Mouse (Mus musculus) cerebellum, postnatal 4 days (tissue): ENCODE measurements around the gene Slc5a3.
"Not testable (repeated sequence)": the region's sequence is repeated elsewhere in the genome, so short reads cannot be mapped to it uniquely, and the experiment has no call there.

Experiments used
- DNase-seq, 2 experiments: peaks; one replicate each; pipeline ENCODE4 v3.0.0; 2022; ENCODE audit warnings: low spot score in 2 of 2, mixed read lengths in 1 of 2

Gene Slc5a3

DNA sequence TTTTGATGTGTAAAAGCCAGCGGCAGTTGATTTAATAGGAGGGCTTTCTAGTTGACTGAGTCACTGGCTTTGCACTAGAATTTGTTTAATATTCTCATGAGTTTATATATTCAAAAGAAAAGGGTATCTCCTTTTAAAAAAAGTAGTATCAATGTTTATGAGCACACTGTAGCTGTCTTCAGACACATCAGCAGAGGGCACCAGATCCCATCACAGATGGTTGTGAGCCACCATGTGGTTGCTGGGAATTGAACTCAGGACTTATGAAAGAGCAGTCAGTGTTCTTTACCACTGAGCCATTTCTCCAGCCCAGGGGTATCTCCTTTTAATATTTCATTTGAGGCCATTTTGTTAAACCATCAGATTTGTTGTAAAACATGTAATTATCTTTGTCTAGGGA lies 4.7 kb downstream of the Slc5a3 start:
- DNase-seq: no peak

DNA sequence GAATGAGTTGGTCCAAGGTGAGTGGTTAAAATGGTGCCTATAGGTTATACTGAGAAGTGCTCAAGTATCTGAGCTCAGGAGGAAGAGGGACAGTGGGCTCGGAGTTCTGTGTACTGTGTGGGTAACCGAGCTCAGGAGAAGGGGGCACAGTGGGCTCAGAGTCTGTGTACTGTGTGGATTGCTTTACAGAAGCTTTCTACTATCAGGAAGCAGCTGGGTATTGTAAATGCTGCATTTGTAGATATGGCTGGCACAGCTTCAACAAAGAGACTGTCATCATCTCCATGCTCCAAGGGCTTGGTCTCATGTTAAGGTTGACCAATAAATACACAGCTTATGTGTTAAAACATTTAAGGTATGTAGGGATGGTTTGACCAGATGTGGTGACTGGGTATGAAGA lies 6.7 kb downstream of the Slc5a3 start:
- no peak for DNase-seq

DNA sequence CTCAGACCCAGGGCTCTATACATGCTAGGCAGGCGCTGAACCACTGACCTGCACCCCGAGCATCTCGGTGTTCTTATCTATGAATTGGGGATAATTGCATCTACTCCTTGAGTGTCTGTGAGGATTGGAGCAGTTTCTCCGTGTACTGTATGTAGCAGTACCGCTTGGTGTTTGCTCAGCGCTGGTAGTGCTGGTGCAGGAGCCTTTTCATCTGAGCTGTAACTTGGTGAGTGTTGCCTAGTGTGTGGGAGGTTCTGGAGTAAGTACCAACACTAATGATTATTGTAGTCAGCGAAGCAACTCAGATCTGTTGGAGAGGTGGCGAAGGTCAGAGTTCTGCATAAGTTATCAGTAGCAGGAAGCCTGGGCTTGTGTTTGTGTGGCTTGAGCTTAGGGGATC lies 12.2 kb downstream of the Slc5a3 start:
- no peak for DNase-seq

DNA sequence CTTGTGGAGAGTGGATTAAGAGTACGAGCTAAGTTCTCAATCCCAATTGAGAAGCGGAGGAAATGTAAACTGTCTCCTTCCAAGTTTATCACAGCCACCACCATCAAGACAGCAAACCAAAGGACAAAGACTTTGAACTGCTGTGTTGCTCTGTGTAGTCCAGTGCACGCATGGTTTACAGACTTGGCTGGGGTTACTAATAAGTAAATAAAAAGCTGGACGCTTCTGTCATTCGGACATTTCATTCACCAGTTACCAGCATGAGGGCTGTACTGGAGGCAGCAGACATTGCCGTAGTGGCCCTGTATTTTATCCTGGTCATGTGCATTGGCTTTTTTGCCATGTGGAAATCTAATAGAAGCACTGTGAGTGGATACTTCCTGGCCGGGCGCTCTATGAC lies 18.7 kb downstream of the Slc5a3 start:
- DNase-seq: no peak

DNA sequence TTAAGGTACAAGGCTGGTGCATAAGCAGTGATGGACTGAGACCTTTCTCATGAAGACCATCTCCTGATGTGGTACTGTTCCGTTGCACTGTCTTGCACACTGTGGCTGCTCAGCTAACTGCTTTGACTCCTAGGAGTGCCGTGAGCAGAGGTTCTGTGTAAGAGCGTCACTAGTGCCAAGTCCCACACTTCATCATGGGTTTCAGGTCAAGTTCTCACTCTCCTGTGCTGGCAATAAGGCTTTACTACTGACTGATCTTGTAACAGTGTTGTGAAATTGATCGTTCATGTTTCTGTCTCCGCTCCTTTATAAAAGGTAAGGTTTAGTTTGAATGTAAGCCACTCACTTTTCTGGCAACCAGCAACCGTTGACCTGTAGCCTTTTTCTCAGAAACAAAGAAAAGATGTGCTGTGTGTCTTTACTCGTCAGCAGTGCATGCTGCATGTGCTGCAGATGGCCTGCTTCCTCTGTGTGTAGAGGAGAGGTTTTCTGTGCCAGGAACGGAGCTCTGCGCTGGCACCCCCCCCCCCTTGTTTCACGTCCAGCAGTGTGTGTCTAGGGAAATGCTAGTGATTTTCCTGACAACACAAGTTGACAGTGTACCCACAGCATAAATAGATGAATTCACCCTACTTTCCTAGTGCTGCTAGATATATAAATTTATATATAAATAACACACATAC lies 25.8 kb downstream of the Slc5a3 start:
- no peak for DNase-seq

DNA sequence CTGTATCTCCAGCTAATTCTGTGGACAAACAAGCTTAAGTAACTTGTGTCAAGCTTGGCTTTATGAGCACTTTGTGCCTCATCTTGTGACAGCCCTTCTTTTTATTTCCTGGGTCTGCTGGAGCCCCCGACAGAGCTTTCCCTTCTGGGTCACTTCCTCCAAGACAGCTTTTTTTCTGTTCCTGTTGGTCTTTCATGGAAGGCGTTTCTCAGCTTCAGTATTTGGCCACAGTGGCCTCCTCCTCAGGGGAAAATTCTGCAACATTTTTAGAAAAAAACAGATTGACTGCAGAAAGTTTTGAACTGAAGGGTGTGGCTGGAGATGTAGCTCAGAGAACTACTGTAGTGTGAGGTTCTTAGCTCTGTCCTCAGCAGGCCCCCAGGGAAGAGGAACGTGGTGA lies 31.1 kb downstream of the Slc5a3 start:
- no peak for DNase-seq

DNA sequence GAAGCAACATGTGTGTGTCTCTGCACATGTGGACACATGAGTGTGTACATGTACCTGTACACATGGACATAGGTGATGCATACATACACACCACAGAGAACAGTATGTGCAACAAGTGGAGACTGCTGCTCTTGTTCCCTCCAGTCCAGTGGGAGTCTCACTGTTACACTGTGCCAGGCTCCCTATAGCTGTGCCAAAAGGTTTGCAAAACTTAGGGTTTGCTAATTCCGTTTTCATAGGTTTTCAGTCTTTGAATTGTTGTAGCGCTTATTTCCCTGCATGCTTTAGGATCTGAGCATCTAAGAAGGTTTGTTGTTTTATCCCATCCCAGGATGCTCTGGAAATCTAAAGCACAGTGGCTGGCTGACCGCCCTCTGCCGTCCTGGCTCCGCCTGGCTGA lies 33.8 kb downstream of the Slc5a3 start:
- no peak for DNase-seq

DNA sequence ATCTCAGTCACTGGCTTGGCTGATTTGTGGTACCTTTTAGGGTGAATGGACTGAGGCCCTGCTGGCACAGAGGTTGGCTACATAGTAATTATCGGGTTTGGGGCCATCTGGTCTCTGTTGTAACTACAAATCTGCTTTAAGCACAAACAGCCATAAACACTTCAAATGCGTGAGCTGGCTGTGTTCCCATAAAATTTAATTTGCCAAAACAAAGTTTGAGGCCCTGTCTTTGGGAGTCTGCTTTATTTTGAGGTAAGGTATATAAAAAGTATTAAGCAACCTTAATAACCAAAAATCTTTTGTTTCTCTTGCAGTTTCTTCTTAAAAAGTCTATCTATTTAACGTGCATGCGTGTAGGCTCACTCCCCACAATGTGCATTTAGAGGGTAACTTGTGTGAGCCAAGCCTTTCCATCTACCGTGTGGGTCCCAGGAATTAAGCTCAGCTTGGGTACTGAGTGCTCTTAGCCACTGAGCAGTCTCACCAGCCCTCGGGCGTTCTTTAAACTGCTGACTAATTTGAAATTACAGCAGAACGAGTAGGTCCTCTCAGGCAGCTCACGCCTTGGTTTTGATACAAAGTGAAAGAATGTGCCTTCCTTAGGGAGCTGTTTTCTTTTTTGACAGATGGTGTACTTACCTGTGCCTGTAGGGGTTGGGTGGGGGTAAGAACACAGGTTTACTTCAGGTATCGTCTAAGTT lies 40.4 kb downstream of the Slc5a3 start:
- no peak for DNase-seq

DNA sequence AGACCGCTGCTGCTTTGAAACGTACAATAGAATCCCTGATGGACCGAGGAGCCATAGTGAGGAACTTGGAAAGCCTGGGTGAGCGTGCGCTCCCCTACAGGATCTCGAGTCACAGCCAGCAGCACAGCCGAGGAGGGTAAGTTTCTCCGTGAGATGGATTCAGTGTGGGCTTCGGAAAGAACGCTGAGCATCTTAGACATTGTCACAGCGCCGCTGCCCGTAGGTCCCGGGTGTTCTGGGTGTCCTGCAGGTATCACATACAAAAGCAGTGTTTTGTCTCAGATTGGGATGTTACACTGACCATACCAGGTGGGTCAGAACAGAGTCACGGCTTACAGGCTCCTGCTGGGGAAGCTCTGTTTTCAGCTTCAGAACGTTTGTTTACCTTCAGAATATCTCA lies 41.5 kb downstream of the Slc5a3 start:
- DNase-seq: no peak

DNA sequence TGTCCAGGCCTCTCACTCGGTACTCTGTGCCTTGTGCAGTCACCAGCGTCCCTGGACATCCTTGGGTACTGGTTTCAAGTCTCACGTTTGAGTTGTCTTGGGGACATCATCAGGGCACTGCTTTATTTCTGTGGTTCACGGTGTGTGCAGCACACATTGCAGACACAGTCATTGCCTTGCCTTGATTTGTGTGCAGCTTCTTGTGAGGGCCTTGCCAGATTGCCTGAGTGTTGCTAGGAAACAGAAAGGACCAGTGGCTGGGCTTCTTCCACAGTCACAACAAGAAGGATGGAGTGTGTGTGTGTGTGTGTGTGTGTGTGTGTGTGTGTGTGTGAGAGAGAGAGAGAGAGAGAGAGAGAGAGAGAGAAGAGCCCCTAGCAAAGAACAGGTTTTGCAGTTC lies 42.0 kb downstream of the Slc5a3 start:
- DNase-seq: no peak

DNA sequence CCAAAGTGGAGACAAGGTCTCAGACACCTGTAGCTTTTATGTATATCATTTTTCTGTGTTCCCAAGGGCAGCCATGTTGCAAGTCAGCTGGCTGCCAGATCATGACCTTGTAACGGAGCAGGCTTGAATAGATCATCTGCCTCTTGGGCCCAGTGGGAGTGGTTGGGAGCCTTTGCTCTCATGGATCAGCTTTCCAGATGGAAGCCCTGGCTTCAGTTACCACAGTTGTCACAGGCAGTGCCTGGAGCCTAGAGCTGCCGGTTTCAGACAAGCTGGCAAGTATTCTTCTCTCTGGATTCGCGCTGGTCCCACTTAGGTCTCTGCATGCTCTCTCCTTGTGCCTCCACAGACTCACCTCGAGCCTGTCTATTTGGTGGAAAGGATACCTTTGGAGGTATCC lies 44.0 kb downstream of the Slc5a3 start:
- DNase-seq: no peak

DNA sequence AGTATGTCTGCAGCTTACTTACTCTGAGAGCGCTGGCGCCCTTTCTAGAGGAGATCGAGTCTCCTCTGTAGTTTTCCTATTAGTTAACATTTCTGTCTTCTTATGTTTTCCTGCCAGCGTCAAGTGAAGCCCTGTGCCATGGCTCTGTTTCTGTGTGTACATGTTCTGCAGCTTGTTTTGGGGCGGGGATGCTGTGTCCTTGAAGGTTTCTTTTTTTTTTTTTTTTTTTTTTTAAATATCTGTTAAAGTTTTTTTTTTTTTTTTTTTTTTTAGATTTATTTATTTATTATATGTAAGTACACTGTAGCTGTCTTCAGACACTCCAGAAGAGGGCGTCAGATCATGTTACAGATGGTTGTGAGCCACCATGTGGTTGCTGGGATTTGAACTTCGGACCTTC lies 44.8 kb downstream of the Slc5a3 start:
- not testable (repeated sequence) for DNase-seq

DNA sequence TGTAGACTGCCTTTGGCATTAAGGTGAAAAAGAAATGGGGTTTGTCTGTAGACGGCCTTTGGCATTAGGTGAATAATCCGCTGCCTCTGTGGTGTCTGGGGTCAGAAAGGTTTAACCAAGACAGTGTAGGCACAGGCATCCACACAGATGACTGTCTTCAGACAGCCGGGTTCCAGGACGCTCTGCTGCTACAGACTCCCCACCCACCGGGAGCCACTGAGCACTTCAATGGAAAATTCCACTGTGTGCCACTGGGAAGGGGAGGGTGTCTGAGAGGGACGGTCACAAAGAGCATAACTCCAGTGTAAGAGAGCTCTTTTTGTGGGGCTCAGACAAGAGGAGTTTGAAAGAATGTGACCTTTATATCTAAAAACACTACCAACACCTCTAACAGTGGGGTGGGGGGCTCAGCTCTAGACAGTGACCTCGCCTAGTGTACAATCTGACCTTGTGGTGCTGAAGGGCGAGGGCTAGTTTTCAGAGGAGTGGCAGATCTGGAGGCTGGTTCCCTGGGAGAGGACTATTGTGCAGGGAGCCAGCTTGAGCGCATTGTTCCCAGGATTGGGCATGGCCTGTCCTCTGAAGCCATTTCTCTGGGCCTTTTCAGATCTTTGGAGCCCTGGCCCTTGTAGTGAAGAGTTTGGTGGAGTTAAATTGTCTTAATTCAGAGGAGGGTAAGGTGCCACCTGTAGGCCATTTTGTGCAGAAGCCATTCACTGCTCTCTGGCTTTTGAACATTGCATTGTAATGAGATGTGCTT lies 45.6 kb downstream of the Slc5a3 start:
- no peak for DNase-seq

DNA sequence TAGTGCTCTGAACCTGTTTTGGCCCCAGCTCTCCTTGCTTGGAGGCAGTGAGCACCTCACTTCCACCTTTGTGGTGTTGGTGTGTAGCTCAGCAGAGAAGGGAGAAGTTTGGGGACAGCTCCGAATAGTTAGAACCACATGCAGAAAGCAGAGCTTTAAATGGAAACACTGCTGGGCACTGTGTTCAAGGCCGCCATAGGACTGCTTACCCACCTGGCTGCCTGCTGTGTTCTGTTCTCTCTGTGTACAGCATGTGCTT lies 46.1 kb downstream of the Slc5a3 start:
- no peak for DNase-seq

DNA sequence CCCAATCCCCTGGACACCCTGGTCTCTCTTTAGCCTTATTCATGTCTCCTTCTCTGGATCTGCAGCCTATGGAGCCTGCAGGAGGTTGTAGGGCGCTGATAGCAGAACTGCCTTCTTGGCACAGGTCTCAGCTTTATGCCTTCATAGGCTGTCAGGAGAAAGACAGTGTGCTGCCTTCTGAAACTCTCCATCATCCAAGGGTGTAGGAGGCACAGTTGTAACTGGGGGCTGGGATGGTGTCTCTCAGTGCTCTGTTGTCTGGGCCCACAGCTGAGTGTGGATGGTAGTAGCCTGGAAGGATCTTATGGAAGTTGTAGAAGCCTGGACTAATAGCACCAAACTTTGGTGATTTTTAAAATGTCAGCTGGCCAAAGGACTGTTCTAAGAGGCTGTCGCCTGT lies 46.8 kb downstream of the Slc5a3 start:
- DNase-seq: no peak

DNA sequence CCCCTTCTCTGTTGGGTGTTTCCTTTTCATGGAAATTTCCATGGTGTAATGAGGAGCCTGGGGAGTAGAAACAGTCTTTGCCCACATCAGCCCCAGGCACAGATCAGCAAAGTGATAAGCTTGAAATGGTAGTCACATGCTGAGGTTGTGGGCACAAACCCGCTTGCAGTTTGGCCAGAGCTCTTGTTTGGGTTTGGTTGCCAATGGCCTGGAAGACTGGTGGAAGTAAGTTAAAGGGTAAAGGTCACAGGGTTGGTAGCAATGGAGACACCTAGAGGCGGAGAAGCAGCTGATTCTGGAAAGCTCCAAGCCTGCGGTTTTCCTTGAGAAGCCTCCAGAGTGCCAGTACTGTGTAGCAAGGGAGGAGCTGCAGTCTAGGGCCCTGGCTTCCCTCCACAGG lies 47.5 kb downstream of the Slc5a3 start:
- no peak for DNase-seq

DNA sequence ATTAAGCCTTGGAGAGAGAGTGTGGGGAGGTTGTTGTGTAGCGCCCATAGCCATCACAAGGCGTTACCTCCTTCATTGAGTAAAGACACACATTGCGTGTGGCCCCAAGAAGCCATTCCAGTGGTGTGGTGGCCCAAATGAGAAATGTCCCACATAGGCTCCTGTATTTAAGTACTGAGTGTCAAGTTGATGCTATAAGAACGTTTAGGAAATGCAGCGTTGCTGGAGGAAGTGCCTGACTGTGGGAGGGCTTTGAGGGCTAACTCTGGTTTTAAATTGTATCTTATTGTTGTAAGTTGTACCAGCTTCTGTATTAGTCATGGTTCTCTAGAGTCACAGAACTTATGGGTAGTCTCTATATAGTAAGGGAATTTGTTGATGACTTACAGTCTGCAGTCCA lies 49.2 kb downstream of the Slc5a3 start:
- DNase-seq: no peak

DNA sequence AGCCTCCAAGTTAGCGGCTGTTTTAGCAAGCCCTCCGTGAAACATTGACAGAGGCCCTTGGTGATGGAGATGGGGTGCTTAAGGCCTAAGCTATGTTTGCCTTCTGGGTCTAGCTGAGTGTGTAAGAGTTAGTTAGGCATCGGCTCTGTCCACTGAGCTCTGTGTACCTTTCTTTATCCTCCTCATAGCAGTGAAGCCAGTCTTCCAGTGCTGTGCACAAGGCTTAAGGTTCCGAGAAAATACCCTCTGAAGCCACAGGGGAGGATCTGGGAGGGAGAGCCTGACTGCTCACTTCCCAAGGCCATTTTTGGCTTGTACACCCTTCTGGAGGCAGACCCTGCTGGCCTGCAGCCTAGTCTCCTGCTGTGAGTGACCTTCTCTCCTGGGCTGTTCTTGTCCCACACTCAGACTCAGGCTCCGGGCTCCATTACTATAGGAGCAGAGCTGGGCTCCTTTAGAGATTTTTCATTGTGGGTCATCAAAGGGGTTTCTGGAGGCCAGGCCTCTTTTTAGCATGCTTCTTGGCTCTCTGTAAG lies 56.7 kb downstream of the Slc5a3 start:
- DNase-seq: peak in 1 of 2 experiments; percentile 42

DNA sequence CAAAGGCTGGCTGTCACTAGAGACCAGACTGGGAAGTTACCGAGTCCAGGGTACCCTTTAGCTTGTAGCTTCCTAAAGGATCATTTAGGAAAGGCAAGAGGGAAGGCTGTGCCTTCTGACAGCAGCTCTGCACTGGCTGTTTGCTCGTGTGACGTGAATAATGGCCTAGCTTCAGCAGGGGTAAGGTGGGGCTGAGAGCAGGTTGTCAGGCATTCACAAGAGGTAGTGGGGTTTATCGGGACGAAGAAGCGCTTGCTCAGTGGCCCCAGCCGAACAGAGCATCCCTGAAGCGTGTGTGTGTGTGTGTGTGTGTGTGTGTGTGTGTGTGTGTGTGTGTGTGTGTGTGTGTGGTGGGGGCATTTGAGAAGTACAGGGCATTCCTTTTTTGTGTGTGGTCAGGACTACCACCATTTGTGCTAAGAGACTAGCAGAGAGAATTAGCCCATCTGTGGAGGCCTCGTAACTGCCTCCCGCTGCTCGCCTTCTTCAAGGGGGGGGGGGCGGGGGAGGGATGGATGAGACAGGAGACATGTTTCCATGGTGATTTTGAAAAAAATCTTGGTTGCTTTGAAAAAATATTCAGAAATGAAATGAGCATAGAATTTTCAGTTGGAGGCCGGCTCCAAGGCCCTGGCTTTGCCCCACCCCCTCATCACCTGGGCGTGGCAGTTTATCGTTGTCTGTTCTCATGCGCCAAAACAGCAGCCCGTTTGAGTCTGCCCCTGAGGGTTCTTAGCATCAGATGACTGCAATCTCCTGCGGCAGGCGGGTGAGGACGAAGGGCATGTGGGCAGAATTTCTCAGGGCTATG lies 57.7 kb downstream of the Slc5a3 start:
- DNase-seq: no peak

DNA sequence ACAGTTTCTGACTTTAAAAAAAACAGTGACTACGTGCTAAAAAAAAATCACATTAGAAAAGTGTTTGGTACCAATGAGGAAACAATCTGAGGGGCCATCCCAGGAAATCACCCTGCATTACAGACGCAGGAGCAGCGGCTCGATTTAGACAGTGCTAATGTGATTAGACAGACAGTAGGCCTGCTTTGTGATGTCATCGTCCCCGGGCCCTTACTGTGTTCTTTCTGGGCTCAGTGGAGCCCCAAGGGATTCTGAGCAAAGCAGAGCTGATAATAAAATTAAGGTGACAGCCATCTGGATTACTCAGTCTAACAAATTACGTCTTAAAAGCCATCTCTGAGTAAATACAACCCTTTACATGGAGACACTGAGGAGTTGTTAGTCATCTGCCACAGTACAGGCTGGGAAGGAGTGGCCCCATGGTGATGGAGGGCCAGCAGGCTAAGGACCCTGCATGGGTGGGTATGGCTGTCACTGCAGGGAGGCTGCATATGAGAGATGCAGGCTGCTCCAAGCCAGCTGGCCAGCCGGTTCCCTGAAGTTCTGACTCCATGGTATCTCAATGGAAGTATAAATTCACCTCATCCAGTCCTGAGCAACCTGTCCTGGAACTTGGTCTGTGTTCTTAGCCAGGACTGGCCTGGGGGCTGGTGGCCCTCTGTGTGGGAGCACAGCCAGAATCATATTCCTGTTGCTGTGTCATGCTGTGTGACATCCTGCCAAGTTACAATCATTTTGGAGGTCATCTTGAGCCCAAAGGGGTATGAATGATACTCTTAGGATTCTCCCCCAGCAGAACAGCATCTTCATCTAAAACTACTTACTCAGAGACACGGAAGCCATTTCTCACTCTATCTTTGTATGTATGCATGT lies 59.5 kb downstream of the Slc5a3 start:
- no peak for DNase-seq

DNA sequence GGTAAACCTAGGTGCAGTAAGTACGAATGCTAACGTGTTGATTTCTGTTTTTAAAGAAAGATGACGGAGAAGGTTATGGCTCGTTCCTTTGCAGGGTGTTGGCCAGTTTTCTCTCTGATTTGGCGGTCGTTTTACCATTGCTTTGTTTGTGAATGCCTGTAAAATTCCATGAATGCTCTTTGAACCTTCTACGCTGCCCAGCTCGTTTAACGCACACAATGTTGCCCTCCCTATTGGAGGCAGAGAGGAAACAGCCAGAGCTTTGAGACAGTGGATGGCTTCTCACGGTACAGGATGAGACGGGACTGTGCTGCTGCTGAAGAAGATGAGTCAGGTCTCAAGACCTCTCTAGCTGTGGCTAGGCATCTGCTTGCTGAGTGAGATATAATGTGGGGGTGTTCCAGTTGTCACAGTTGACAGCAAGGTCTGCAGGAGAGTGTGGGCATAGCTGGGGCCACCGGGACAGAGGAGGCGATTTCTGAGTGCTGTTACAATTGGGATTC lies 60.9 kb downstream of the Slc5a3 start:
- no peak for DNase-seq
